Mouse (Mus musculus): ENCODE measurements at regions not wholly inside any gene's neighbourhood (a gene's known extent, or its start where the extent isn't known, plus 50 kb on each side); places are given as distances from the start of the nearest gene placed in this dataset.
"Not testable (repeated sequence)": the region's sequence is repeated elsewhere in the genome, so short reads cannot be mapped to it uniquely, and the experiment has no call there.

- DNase-seq; intact Hi-C loops (cut with DNase I): not testable (repeated sequence)
These were observed 455.5 kb downstream of the Plxdc2 start for GRCm38 (mm10) chr2:16811401-16812281.

DNA sequence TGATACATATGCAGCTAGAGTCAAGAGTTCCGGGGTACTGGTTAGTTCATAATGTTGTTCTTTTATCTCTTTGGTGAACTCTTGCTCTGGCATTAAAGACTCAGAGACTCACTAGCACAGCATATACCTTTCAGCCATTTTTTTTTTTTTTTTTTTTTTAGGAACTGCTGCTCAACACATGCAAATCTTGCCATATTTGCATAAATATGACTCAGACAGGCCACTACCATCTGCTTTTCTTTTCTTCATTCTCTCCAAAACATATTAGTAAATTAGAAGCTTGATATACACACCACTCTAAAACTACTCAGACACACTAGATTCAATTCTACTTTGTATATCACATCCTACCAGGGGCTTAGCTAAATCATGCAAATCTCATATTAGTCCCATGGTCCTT, 464.3 kb downstream of the Plxdc2 start:
- intact Hi-C loops (cut with DNase I) = loop anchor here (10.0 kb wide), 1 partner anchor 456 kb away; no protein-coding TSS in a partner anchor
- DNase-seq = no peak

DNA sequence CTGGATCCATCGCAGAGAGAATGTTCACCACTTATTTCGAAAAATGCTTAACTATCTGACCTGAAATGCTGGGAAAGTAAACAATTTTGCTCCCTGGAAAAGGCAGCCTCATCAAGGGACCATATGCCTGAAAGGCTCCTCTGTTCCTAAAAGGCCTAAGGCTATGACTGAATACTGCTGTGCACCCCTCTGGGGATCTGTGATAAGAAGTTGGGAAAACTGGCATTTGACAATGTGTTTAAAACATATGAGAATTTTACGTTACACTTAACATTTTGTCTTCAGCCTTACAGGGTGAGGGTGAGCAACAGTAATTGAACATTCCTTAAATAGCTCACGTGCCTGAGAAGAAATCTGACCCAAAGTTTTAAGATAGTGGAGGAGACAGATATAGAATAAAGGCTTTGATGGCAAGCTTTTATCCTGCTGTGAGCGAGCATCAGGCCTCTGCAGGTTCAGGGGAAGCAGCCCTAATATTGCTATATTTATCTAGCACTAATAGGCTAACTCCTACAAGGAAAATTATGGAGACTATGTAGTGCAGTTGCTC, 468.7 kb downstream of the Plxdc2 start:
- intact Hi-C loops (cut with DNase I) = loop anchor here (10.0 kb wide), 1 partner anchor 460 kb away; no protein-coding TSS in a partner anchor
- no peak for DNase-seq

- DNase-seq = peak; percentile 52 to 53
- intact Hi-C loops (cut with DNase I) = loop anchor here (10.0 kb wide), 1 partner anchor 462 kb away; no protein-coding TSS in a partner anchor
These were observed 471.2 kb downstream of the Plxdc2 start for GRCm38 (mm10) chr2:16827266-16827665.

- peak in 1 of 2 experiments; percentile 6 for DNase-seq
- intact Hi-C loops (cut with DNase I) = no loop called here
These were observed 479.9 kb downstream of the Plxdc2 start for GRCm38 (mm10) chr2:16835960-16836359.

DNA sequence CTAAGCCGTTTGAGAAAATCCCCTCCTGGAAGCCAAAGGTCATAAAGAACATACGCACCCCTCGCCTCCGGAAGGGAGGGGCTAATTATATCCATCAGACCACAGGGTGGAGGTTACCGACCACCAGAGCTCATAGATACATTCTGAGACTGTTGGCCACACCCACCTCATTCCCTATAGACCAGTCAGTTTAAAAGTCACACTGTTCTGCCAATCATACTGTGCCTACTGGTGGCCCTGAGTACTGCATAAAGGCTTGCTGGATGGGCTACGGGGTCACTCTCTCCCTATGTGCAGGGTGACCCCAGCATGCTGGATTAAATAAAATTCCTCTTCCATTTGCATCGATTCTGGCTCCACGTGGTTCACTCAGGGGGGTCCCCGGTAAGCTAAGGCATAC, 482.6 kb downstream of the Plxdc2 start:
- intact Hi-C loops (cut with DNase I) = no loop called here
- DNase-seq = no peak

GRCm38 (mm10) chr2:16849916-16850315, 493.8 kb downstream of the Plxdc2 start:
- DNase-seq = peak; percentile 59 to 66
- intact Hi-C loops (cut with DNase I) = loop anchor here (10.0 kb wide), 2 partner anchors 115 to 455 kb away; no protein-coding TSS in a partner anchor

GRCm38 (mm10) chr2:16860056-16860455, 504.0 kb downstream of the Plxdc2 start:
- DNase-seq = peak; percentile 5 to 6
- intact Hi-C loops (cut with DNase I) = no loop called here

DNA sequence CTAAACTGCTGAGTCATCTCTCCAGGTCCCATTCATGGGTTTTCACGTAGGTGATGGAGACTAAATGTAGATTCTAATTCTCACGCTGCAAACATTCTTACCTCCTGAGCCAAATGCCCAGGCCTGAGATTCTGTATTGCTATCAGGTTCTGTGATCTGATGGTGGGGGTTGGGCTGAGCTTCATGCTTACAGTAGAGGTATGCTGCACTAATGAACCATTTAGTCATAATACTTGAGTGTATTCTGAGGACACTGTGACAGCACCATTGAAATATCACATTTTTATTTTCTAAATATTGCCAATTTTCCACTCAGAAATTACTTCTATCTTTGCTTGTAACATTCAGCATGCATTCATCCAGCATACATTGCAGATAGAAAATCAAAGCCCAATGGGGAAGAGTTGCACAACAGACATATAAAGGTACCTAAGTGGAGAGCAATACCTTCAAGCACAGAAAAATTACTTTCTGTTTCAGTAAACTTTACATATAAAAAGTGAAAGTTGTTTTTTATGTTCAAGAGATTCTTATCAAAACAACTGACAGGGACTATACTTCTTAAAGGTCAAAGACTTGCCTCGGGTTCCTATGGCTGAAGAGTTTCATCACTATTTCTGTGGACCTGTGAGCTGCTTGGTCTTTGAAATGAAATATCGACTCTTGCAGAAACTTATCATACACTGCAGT, 510.2 kb downstream of the Plxdc2 start:
- DNase-seq = no peak
- intact Hi-C loops (cut with DNase I) = no loop called here

DNA sequence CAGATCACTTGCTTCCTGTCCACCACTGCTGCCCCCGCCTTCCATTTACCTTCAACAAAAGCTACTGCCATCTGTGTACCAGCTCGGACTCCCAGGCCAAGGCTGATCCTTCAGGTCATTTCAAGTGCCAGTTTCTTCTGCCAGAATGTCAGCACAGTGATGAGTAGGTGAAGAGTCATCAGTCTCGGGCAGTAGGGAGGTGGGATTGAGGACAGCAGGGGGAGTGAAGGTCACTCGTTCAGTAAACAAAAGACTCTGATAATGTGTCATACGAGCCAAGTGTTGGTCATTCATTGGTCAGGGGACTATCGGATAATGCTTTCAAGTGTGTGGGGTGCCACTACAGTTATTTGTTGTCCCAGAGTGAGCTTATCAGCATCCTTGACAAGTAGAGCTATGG, 536.3 kb downstream of the Plxdc2 start:
- peak; percentile 8 to 32 for DNase-seq
- intact Hi-C loops (cut with DNase I) = not testable (repeated sequence)

DNA sequence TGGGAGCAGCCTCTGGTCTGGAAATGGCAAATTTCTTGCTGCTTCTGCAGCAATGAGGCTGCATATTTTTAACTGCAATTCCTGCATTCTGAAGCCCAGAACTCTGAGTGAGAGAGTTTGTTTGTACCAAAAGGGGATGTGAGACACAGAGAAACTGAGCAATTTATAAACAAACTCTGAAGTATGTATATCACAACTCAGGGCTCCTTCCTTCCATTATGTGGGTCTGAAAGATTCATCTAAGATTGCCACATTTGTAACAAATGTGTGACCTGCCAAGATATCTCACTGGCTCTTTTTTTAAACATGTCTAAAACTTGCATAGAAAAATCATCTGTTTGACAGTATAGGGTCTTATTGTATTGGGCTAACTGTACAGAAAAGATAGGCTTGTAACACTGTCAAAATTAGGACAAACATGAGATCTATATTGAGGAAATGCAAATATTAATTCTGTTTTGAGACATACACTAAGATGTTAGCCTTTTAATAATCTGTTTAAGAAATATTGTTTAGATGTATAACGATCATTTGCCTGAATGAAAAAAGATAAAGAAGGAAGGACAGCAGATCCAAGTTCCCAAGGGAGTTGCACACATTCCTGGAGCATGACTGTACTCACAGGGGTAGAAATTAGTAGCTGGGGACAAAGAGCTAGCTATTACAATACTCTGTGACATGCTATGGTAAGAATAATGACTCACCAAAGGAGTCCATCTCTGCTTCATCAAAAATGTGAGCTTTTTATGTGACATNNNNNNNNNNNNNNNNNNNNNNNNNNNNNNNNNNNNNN, 553.3 kb downstream of the Plxdc2 start:
- no peak for DNase-seq

GRCm38 (mm10) chr2:16914633-16915032, 558.5 kb downstream of the Plxdc2 start:
- intact Hi-C loops (cut with DNase I) = loop anchor here (1.0 to 10.0 kb wide), 2 partner anchors 555 to 1820 kb away; no protein-coding TSS in a partner anchor
- no peak for DNase-seq

More for the DNA sequence above, 553.3 kb downstream of the Plxdc2 start:
- intact Hi-C loops (cut with DNase I) = loop anchor here (10.0 kb wide), 1 partner anchor 1815 kb away; no protein-coding TSS in a partner anchor

- no peak for DNase-seq
- intact Hi-C loops (cut with DNase I) = no loop called here
These were observed 573.9 kb downstream of the Plxdc2 start for GRCm38 (mm10) chr2:16929974-16930373.

DNA sequence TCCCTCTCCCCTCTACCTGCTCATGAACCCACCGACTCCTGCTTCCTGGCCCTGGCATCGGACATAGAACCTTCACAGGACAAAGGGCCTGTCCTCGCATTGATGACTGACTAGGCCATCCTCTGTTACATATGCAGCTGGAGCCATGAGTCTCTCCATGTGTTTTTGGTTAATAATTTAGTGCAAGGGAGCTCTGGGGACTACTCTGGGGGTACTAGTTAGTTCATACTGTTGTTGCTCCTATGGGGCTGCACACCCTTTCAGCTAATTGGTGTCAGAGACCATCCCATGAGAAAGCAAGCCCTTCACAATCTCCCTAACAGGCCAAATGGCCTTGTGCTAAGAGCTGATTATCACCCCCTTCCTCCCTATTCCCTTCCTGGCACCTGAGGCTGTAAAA, 603.3 kb downstream of the Plxdc2 start:
- intact Hi-C loops (cut with DNase I) = no loop called here
- DNase-seq = no peak

DNA sequence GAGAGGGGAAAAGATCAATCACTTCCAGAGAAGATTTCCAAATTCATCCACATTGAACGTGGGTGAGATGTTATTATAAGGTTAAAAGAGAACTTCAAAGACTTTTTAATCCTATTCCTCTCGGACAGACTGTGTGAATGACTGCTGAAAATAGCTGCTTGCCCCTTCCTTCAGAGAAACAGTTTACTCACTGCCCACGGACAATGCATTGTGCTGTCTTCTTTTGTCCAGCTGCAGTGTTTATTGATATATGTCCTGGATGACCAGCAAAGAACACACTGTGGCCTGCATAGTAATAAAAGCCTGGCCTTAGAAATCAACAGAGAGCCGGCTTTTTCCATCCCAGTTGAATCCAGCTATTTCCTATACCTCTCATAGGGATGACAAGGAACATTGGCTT, 621.3 kb downstream of the Plxdc2 start:
- intact Hi-C loops (cut with DNase I) = no loop called here
- no peak for DNase-seq

DNA sequence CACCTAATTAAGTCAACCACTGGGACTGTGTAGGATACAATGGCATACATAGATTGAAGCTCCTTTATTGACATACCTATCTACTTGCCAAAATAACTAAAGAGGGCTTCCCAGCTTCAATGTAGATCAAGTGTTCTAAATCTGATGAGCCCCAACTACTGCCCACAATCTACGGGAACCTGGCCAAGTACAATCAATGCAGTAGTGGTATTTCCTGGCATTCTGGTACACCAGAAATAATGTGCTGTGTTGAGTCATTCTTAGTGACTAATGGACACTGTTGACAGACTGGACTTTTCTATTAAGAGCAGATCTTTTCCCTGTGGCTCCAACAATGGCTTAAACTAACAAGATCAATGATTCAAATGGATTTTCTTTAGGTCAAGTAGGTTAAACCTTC, 626.7 kb downstream of the Plxdc2 start:
- intact Hi-C loops (cut with DNase I) = no loop called here
- DNase-seq = no peak

- intact Hi-C loops (cut with DNase I) = no loop called here
- DNase-seq = no peak
These were observed 627.6 kb downstream of the Plxdc2 start for GRCm38 (mm10) chr2:16983583-16984221.
